Mouse (Mus musculus) ovary, postnatal 36 days (tissue): ENCODE data around the gene Gm20431.
"Not testable (repeated sequence)": the region's sequence is repeated elsewhere in the genome, so short reads cannot be mapped to it uniquely, and the experiment has no call there.

Experiments
- DNase-seq: peaks from one replicate; pipeline ENCODE4 v3.0.0; 2022; ENCODE audit warnings: low spot score, mixed read lengths

Gm20431 gene

GRCm38 (mm10) chr2:167659177-167659846 lies 2.0 kb downstream of the Gm20431 start:
- no peak for DNase-seq

GRCm38 (mm10) chr2:167658712-167659111 lies 2.6 kb downstream of the Gm20431 start:
- DNase-seq: no peak

GRCm38 (mm10) chr2:167657973-167658372 lies 3.3 kb downstream of the Gm20431 start:
- no peak for DNase-seq

GRCm38 (mm10) chr2:167656629-167657478 lies 4.4 kb downstream of the Gm20431 start:
- no peak for DNase-seq

GRCm38 (mm10) chr2:167654911-167655600 lies 6.2 kb downstream of the Gm20431 start:
- DNase-seq: no peak

GRCm38 (mm10) chr2:167652694-167653093 lies 8.6 kb downstream of the Gm20431 start:
- DNase-seq: no peak

- DNase-seq: no peak
Measured at GRCm38 (mm10) chr2:167651622-167652021, 9.7 kb downstream of the Gm20431 start.

- DNase-seq: no peak
Measured at GRCm38 (mm10) chr2:167649290-167650032, 11.8 kb downstream of the Gm20431 start.

- DNase-seq: no peak
Measured at GRCm38 (mm10) chr2:167646411-167646810, 14.9 kb downstream of the Gm20431 start.

GRCm38 (mm10) chr2:167643356-167644052 lies 17.8 kb downstream of the Gm20431 start:
- not testable (repeated sequence) for DNase-seq

- no peak for DNase-seq
Measured at GRCm38 (mm10) chr2:167642164-167642563, 19.1 kb downstream of the Gm20431 start.

GRCm38 (mm10) chr2:167641337-167641736 lies 20.0 kb downstream of the Gm20431 start:
- DNase-seq: peak; percentile 49

GRCm38 (mm10) chr2:167640279-167640678 lies 21.0 kb downstream of the Gm20431 start:
- no peak for DNase-seq

- DNase-seq: no peak
Measured at GRCm38 (mm10) chr2:167634865-167635512, 26.3 kb downstream of the Gm20431 start.

- peak; percentile 87 for DNase-seq
Measured at GRCm38 (mm10) chr2:167634338-167634770, 26.9 kb downstream of the Gm20431 start.

GRCm38 (mm10) chr2:167633537-167633872 lies 27.8 kb downstream of the Gm20431 start:
- no peak for DNase-seq

GRCm38 (mm10) chr2:167632731-167633536 lies 28.4 kb downstream of the Gm20431 start:
- DNase-seq: no peak

- DNase-seq: peak; percentile 99
Measured at GRCm38 (mm10) chr2:167631591-167632448, 29.5 kb downstream of the Gm20431 start, which contains the start of gene Ube2v1. Gene Ube2v1 (minus strand): TSS chr2:167632095.

- no peak for DNase-seq
Measured at GRCm38 (mm10) chr2:167631181-167631590, 30.1 kb downstream of the Gm20431 start.
